Mouse (Mus musculus) hindbrain, embryonic 11.5 days (tissue): Measurements from ENCODE around the gene Nsg1. TPM values are rescaled to one million over a fixed set of nuclear protein-coding genes. Genes with fewer than 3 reads are reported as not detected.

Experiments
- ATAC-seq: fragments of 200-750 bp; cut with Nextera tagmentation; 2 replicates; pipeline ENCODE4 v1.8.0; 2017; ENCODE audit warnings: mild to moderate bottlenecking, moderate TSS enrichment, moderate library complexity; ENCODE audit not compliant: low FRiP score
- DNase-seq: peaks from one replicate; pipeline ENCODE4 v3.0.0-alpha.2; 2015; ENCODE audit warnings: low spot score
- H3K27ac ChIP-seq: fragments of 300-500 bp; sonication (generic); 2 replicates; pipeline ENCODE4 v1.5.1; 2014; ENCODE audit warnings: mild to moderate bottlenecking, low read depth, low read length
- H3K27me3 ChIP-seq: fragments of 300-500 bp; sonication (generic); 2 replicates; pipeline ENCODE4 v1.6.1; 2014; ENCODE audit warnings: mild to moderate bottlenecking, low read length, moderate library complexity, mixed read lengths; ENCODE audit not compliant: control insufficient read depth, insufficient read depth
- H3K36me3 ChIP-seq: fragments of 300-500 bp; sonication (generic); 2 replicates; pipeline ENCODE4 v1.6.1; 2014; ENCODE audit warnings: mild to moderate bottlenecking, low read length, moderate library complexity, mixed read lengths; ENCODE audit not compliant: control insufficient read depth, insufficient read depth
- H3K4me1 ChIP-seq: fragments of 300-500 bp; sonication (generic); replicated peaks from 2 replicates; pipeline ENCODE4 v1.6.1; 2014; ENCODE audit warnings: low read length, mixed read lengths; ENCODE audit not compliant: control insufficient read depth, insufficient read depth
- H3K4me2 ChIP-seq: fragments of 300-500 bp; sonication (generic); replicated peaks from 2 replicates; pipeline ENCODE4 v1.6.1; 2014; ENCODE audit warnings: mild to moderate bottlenecking, low read depth, low read length
- H3K4me3 ChIP-seq: fragments of 300-500 bp; sonication (generic); 2 replicates; pipeline ENCODE4 v1.5.1; 2014; ENCODE audit warnings: low read depth, low read length
- H3K9ac ChIP-seq: fragments of 300-500 bp; sonication (generic); 2 replicates; pipeline ENCODE4 v1.6.1; 2014; ENCODE audit warnings: low read depth, low read length
- H3K9me3 ChIP-seq: fragments of 300-500 bp; sonication (generic); 2 replicates; pipeline ENCODE4 v1.6.1; 2016; ENCODE audit warnings: low read length; ENCODE audit not compliant: control insufficient read depth
- WGBS: fragments of 180-500 bp; shearing (Covaris S2); extraction: QIAGEN DNeasy Blood & Tissue Kit; methylation state at CpG from one replicate; pipeline ENCODE4 v1.1.7; 2014; 5-methylcytosine and 5-hydroxymethylcytosine counted together
- polyA plus RNA-seq: library from polyadenylated mRNA; unstranded; fragments of >200 nt; fragmentation: Nextera tagmentation; extraction: Ambion mirVana; gene quantifications from 2 replicates; pipeline ENCODE4 v1.2.1, GENCODE M21; 2014

Nsg1 gene
- polyA plus RNA-seq, 1 experiment from 2014 or later = 88.7 TPM

- H3K4me3 ChIP-seq = no peak overlapping the region
- H3K9me3 ChIP-seq = no peaks in the 10 kb centered on the region
- DNase-seq (no peak), ATAC-seq (no peak)
- WGBS = 91% methylated on average over 2 of the region's 2 CpGs
- no peaks in the 10 kb centered on the region for H3K27me3 ChIP-seq
- no peak overlapping the region for H3K9ac ChIP-seq
- no peak overlapping the region for H3K4me2 ChIP-seq
- H3K4me1 ChIP-seq = no peaks in the 10 kb centered on the region
- no peak overlapping the region for H3K27ac ChIP-seq
- peaks cover 4% of the 10 kb centered on the region; the same call in 1 of the 2 replicates for H3K36me3 ChIP-seq
Observed at GRCm38 (mm10) chr5:38129339-38129738, 30.4 kb downstream of the Nsg1 start.

- Histone ChIP-seq H3K27me3 (no peaks in the 10 kb centered on the region), H3K36me3 (peaks cover 4% of the 10 kb centered on the region; the same call in 1 of the 2 replicates), H3K27ac (no peak overlapping the region), H3K9ac (no peak overlapping the region), H3K4me1 (no peaks in the 10 kb centered on the region), H3K4me3 (no peak overlapping the region), H3K9me3 (no peaks in the 10 kb centered on the region), H3K4me2 (no peak overlapping the region)
- ATAC-seq = no peak
- no peak for DNase-seq
- 85% methylated on average over 13 of the region's 13 CpGs for WGBS
Observed at GRCm38 (mm10) chr5:38126519-38127306, 33.0 kb downstream of the Nsg1 start.

GRCm38 (mm10) chr5:38121699-38122098, 38.0 kb downstream of the Nsg1 start:
- H3K9ac ChIP-seq = no peak overlapping the region
- H3K9me3 ChIP-seq = no peaks in the 10 kb centered on the region
- H3K4me1 ChIP-seq = no peaks in the 10 kb centered on the region
- DNase-seq (no peak), ATAC-seq (no peak)
- H3K36me3 ChIP-seq = no peaks in the 10 kb centered on the region
- H3K4me2 ChIP-seq = no peak overlapping the region
- 85% methylated on average over 7 of the region's 7 CpGs for WGBS
- H3K27ac ChIP-seq = no peak overlapping the region
- no peak overlapping the region for H3K4me3 ChIP-seq
- H3K27me3 ChIP-seq = no peaks in the 10 kb centered on the region

GRCm38 (mm10) chr5:38119268-38119667, 40.4 kb downstream of the Nsg1 start:
- Histone ChIP-seq H3K36me3 (no peaks in the 10 kb centered on the region), H3K4me2 (no peak overlapping the region), H3K4me1 (no peaks in the 10 kb centered on the region), H3K4me3 (no peak overlapping the region), H3K9ac (no peak overlapping the region), H3K27me3 (no peaks in the 10 kb centered on the region), H3K9me3 (no peaks in the 10 kb centered on the region), H3K27ac (no peak overlapping the region)
- ATAC-seq = no peak
- 95% methylated on average over 5 of the region's 5 CpGs for WGBS
- DNase-seq = no peak

- H3K4me2 ChIP-seq = no peak overlapping the region
- H3K9ac ChIP-seq = no peak overlapping the region
- DNase-seq (no peak), ATAC-seq (no peak)
- no peak overlapping the region for H3K4me3 ChIP-seq
- no peak overlapping the region for H3K27ac ChIP-seq
- H3K4me1 ChIP-seq = no peaks in the 10 kb centered on the region
- H3K36me3 ChIP-seq = no peaks in the 10 kb centered on the region
- no peaks in the 10 kb centered on the region for H3K27me3 ChIP-seq
- 90% methylated on average over 1 of the region's 1 CpGs for WGBS
- no peaks in the 10 kb centered on the region for H3K9me3 ChIP-seq
Observed at GRCm38 (mm10) chr5:38117056-38117455, 42.7 kb downstream of the Nsg1 start.

DNA sequence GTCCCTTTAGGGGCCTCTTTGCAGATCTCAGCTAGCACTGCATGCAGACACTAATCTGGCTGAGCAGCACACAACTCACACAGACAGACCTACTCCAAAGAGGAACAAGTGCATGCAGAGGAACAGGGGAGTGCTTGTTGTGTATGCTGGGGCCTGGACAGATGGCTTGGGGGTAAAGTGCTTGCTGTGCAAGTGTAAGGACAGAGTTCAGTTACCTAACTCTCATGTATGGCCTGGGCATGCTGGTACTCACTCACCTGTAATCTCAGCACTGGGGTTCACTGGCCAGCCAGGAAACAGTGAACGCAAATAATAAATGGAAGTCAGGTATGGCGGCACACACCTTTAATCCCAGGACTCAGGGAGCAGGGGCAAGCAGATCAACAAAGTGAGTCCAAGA, 45.2 kb downstream of the Nsg1 start:
- Histone ChIP-seq H3K4me2 (no peak overlapping the region), H3K9ac (no peak overlapping the region), H3K4me3 (no peak overlapping the region), H3K36me3 (no peaks in the 10 kb centered on the region), H3K4me1 (no peaks in the 10 kb centered on the region), H3K9me3 (no peaks in the 10 kb centered on the region), H3K27me3 (no peaks in the 10 kb centered on the region), H3K27ac (no peak overlapping the region)
- DNase-seq (no peak), ATAC-seq (no peak)
- 92% methylated on average over 2 of the region's 2 CpGs for WGBS

DNA sequence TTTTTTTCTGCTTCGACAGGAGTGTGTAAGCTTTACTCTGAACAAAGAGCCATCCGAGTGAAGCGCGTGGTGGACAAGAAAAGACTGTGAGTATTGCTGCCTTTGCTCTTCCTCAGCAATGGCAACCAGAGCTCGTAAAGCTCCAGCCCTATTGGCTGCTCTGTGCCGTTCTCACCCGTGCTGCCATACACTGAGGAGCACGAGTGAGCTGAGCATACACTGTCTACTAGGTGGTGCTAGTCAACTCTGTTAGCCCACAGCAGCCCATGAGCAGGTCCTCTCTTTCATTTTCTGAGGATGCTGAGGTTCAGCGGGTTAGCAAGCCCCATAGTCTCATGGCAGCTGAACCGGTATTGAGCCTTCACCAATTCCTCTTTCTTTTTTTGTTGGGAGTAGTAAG, 52.9 kb downstream of the Nsg1 start:
- H3K4me1 ChIP-seq = no peaks in the 10 kb centered on the region
- DNase-seq (no peak), ATAC-seq (no peak)
- no peaks in the 10 kb centered on the region for H3K27me3 ChIP-seq
- no peaks in the 10 kb centered on the region for H3K36me3 ChIP-seq
- WGBS = 92% methylated on average over 10 of the region's 10 CpGs
- no peak overlapping the region for H3K4me3 ChIP-seq
- H3K9ac ChIP-seq = no peak overlapping the region
- no peaks in the 10 kb centered on the region for H3K9me3 ChIP-seq
- H3K27ac ChIP-seq = no peak overlapping the region
- no peak overlapping the region for H3K4me2 ChIP-seq

- WGBS = 92% methylated on average over 14 of the region's 14 CpGs
- H3K27ac ChIP-seq = no peak overlapping the region
Observed at GRCm38 (mm10) chr5:38106080-38106697, 53.5 kb downstream of the Nsg1 start.

DNA sequence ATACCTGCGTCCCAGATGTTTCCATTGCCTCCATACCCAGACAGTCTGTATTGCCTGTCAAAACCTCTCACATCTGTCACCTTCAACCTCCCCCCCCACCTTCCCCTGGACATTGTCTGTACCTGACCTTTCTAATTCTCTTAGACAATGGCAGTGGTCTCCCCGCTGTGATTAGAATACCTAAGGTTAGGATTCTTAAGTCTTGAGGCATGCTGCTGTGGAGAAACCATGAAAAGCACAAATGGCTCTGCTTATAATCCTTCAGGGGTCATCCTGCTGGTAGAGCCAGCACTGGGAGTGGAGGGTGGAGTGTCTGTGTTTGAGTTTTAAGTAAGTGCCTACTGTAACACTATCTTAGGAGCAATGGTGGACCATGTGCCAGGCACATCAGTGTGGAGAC, 56.8 kb downstream of the Nsg1 start:
- H3K9ac ChIP-seq = no peak overlapping the region
- H3K4me1 ChIP-seq = no peaks in the 10 kb centered on the region
- H3K27me3 ChIP-seq = no peaks in the 10 kb centered on the region
- no peak for ATAC-seq
- no peak overlapping the region for H3K27ac ChIP-seq
- 80% methylated on average over 2 of the region's 2 CpGs for WGBS
- no peak overlapping the region for H3K4me3 ChIP-seq
- H3K9me3 ChIP-seq = no peaks in the 10 kb centered on the region
- H3K36me3 ChIP-seq = no peaks in the 10 kb centered on the region
- DNase-seq = no peak
- no peak overlapping the region for H3K4me2 ChIP-seq

More at GRCm38 (mm10) chr5:38106080-38106697, 53.5 kb downstream of the Nsg1 start:
- Histone ChIP-seq H3K4me1 (no peaks in the 10 kb centered on the region), H3K9ac (no peak overlapping the region), H3K9me3 (no peaks in the 10 kb centered on the region), H3K4me3 (no peak overlapping the region), H3K4me2 (no peak overlapping the region), H3K27me3 (no peaks in the 10 kb centered on the region), H3K36me3 (no peaks in the 10 kb centered on the region)
- DNase-seq (no peak), ATAC-seq (no peak)
